Mouse (Mus musculus): ENCODE results near the gene D930007J09Rik. TPM values are rescaled to one million over a fixed set of nuclear protein-coding genes. Genes with fewer than 3 reads are reported as not detected.

Gene D930007J09Rik
- not detected for polyA plus RNA-seq (2014; fragmentation: Illumina TruSeq; extraction: RNeasy Lipid Tissue Mini Kit (QIAGEN cat#74804); ENCODE audit: low read depth, low replicate concordance)

GRCm38 (mm10) chr13:32802259-32803081 lies at the start of gene D930007J09Rik:
TSS of gene D930007J09Rik (minus strand) at chr13:32802849.

GRCm38 (mm10) chr13:32850668-32851404 lies 48.2 kb upstream of the D930007J09Rik start, which contains the start of gene Serpinb1a:
TSS of gene Serpinb1a (minus strand) at chr13:32851185.

GRCm38 (mm10) chr13:32801693-32802221 lies 892 bp downstream of the D930007J09Rik start, which contains the start of gene Wrnip1:
TSS of gene Wrnip1 (plus strand) at chr13:32802038.

DNA sequence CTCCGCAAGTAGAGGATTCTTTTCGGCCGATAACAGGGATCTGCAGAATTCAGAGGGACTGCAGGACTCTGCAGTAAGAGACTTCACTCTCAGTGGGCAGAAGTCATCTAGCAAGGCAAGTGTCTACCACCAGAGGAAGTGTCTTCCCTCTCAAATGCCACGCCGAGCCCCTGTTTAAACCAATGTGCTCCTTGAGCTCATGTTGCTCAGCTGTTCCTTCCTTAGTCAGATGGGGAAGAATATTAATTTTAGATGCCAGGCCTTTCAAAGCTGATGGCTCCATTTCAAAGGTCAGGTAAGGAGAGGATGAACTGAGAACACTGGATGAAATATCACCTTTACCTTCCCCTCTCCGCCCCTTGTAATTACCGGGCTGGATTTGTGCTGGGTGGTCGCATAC lies 18.8 kb downstream of the D930007J09Rik start, which contains the start of gene Mylk4:
Mylk4 (minus strand) TSS at position 139 of the 400 bp plus-strand sequence.

Other genes with a start within 250 kb of the D930007J09Rik start
- 0.20 TPM for gene Mylk4, start 18.9 kb downstream of the D930007J09Rik start, polyA plus RNA-seq (2014; fragmentation: Illumina TruSeq; extraction: RNeasy Lipid Tissue Mini Kit (QIAGEN cat#74804); ENCODE audit: low read depth, low replicate concordance)
- 15.9 TPM for gene Wrnip1, start 811 bp downstream of the D930007J09Rik start, polyA plus RNA-seq (2014; fragmentation: Illumina TruSeq; extraction: RNeasy Lipid Tissue Mini Kit (QIAGEN cat#74804); ENCODE audit: low read depth, low replicate concordance)
- gene Serpinb1a, start 48.3 kb upstream of the D930007J09Rik start, polyA plus RNA-seq (2014; fragmentation: Illumina TruSeq; extraction: RNeasy Lipid Tissue Mini Kit (QIAGEN cat#74804); ENCODE audit: low read depth, low replicate concordance), result 32.9 TPM
- not detected for gene Serpinb1c, start 95.4 kb upstream of the D930007J09Rik start, polyA plus RNA-seq (2014; fragmentation: Illumina TruSeq; extraction: RNeasy Lipid Tissue Mini Kit (QIAGEN cat#74804); ENCODE audit: low read depth, low replicate concordance)
- gene Serpinb6b, start 162.4 kb upstream of the D930007J09Rik start, polyA plus RNA-seq (2014; fragmentation: Illumina TruSeq; extraction: RNeasy Lipid Tissue Mini Kit (QIAGEN cat#74804); ENCODE audit: low read depth, low replicate concordance), result 33.2 TPM
- 72.2 TPM for gene Serpinb9, start 200.4 kb upstream of the D930007J09Rik start, polyA plus RNA-seq (2014; fragmentation: Illumina TruSeq; extraction: RNeasy Lipid Tissue Mini Kit (QIAGEN cat#74804); ENCODE audit: low read depth, low replicate concordance)
- gene Serpinb9b, start 224.6 kb upstream of the D930007J09Rik start, polyA plus RNA-seq (2014; fragmentation: Illumina TruSeq; extraction: RNeasy Lipid Tissue Mini Kit (QIAGEN cat#74804); ENCODE audit: low read depth, low replicate concordance), result not detected